Mouse (Mus musculus) heart, embryonic 10.5 days (tissue): ENCODE measurements around the gene Gabbr2. TPM values are rescaled to one million over a fixed set of nuclear protein-coding genes. Genes with fewer than 3 reads are reported as not detected.
A peak's percentile ranks its signal among the peaks of the same experiment; 100 is the strongest.

Experiments used
- DNase-seq: peaks from one replicate; pipeline ENCODE4 v3.0.0-alpha.2; 2017; ENCODE audit warnings: low spot score
- H3K27ac ChIP-seq: fragments of 300-500 bp; sonication (generic); 2 replicates; pipeline ENCODE4 v1.5.1; 2016; ENCODE audit warnings: mild to moderate bottlenecking
- H3K27me3 ChIP-seq: fragments of 300-500 bp; sonication (generic); 2 replicates; pipeline ENCODE4 v1.6.1; 2016; ENCODE audit warnings: mild to moderate bottlenecking; ENCODE audit not compliant: poor library complexity, insufficient read depth, severe bottlenecking
- H3K36me3 ChIP-seq: fragments of 300-500 bp; sonication (generic); 2 replicates; pipeline ENCODE4 v1.6.1; 2016; ENCODE audit warnings: mild to moderate bottlenecking, moderate library complexity
- H3K4me1 ChIP-seq: fragments of 300-500 bp; sonication (generic); 2 replicates; pipeline ENCODE4 v1.6.1; 2016; ENCODE audit warnings: mild to moderate bottlenecking
- H3K4me3 ChIP-seq: fragments of 300-500 bp; sonication (generic); 2 replicates; pipeline ENCODE4 v1.5.1; 2016; ENCODE audit warnings: mild to moderate bottlenecking, moderate library complexity
- H3K9me3 ChIP-seq: fragments of 300-500 bp; sonication (generic); 2 replicates; pipeline ENCODE4 v1.6.1; 2016; ENCODE audit warnings: mild to moderate bottlenecking, moderate library complexity
- WGBS: fragments of 180-500 bp; shearing (Covaris S2); methylation state at CpG from one replicate; pipeline ENCODE4 v1.1.7; 2016; 5-methylcytosine and 5-hydroxymethylcytosine counted together
- polyA plus RNA-seq: library from polyadenylated mRNA; unstranded; fragments of >200 nt; fragmentation: Nextera tagmentation; extraction: Ambion mirVana; gene quantifications from 2 replicates; pipeline ENCODE4 v1.2.1, GENCODE M21; 2016

The Gabbr2 gene
- polyA plus RNA-seq, 1 experiment from 2014 or later: 0.13 TPM

- 74% methylated on average over 6 of the region's 6 CpGs for WGBS
- Histone ChIP-seq H3K9me3 (no peaks in the 10 kb centered on the region), H3K4me3 (no peak overlapping the region), H3K4me1 (0 out of 2 replicates have a peak, but pooled peaks cover 5% of the 10 kb centered on the region), H3K27ac (0 out of 2 replicates have a peak overlapping the region, but pooled peaks have one; percentile 22), H3K36me3 (no peaks in the 10 kb centered on the region), H3K27me3 (peaks cover 3% of the 10 kb centered on the region; the same call in 1 of the 2 replicates)
- no peak for DNase-seq
Observed at GRCm38 (mm10) chr4:46844982-46845643, 146.6 kb downstream of the Gabbr2 start.

- Histone ChIP-seq H3K27me3 (peaks cover 3% of the 10 kb centered on the region; the same call in 1 of the 2 replicates), H3K27ac (no peak overlapping the region), H3K4me3 (no peak overlapping the region), H3K36me3 (no peaks in the 10 kb centered on the region), H3K9me3 (no peaks in the 10 kb centered on the region), H3K4me1 (0 out of 2 replicates have a peak, but pooled peaks cover 5% of the 10 kb centered on the region)
- DNase-seq: no peak
- 89% methylated on average over 5 of the region's 5 CpGs for WGBS
Observed at GRCm38 (mm10) chr4:46844567-46844966, 147.1 kb downstream of the Gabbr2 start.

GRCm38 (mm10) chr4:46842596-46842995 is 149.1 kb downstream of the Gabbr2 start:
- no peaks in the 10 kb centered on the region for H3K9me3 ChIP-seq
- no peaks in the 10 kb centered on the region for H3K36me3 ChIP-seq
- peaks cover 6% of the 10 kb centered on the region; the same call in 1 of the 2 replicates for H3K27me3 ChIP-seq
- no peak for DNase-seq
- 86% methylated on average over 7 of the region's 7 CpGs for WGBS
- H3K4me3 ChIP-seq: no peak overlapping the region
- H3K27ac ChIP-seq: no peak overlapping the region
- H3K4me1 ChIP-seq: 0 out of 2 replicates have a peak, but pooled peaks cover 5% of the 10 kb centered on the region

- H3K4me3 ChIP-seq: no peak overlapping the region
- DNase-seq: no peak
- WGBS: 67% methylated on average over 6 of the region's 6 CpGs
- H3K27me3 ChIP-seq: peaks cover 9% of the 10 kb centered on the region; the same call in 1 of the 2 replicates
- no peaks in the 10 kb centered on the region for H3K36me3 ChIP-seq
- H3K9me3 ChIP-seq: no peaks in the 10 kb centered on the region
- H3K4me1 ChIP-seq: 0 out of 2 replicates have a peak, but pooled peaks cover 2% of the 10 kb centered on the region
- no peak overlapping the region for H3K27ac ChIP-seq
Observed at GRCm38 (mm10) chr4:46840146-46840545, 151.5 kb downstream of the Gabbr2 start.

GRCm38 (mm10) chr4:46837362-46837761 is 154.3 kb downstream of the Gabbr2 start:
- Histone ChIP-seq H3K4me1 (no peaks in the 10 kb centered on the region), H3K9me3 (no peaks in the 10 kb centered on the region), H3K4me3 (no peak overlapping the region), H3K27me3 (peaks cover 9% of the 10 kb centered on the region; the same call in 1 of the 2 replicates), H3K36me3 (no peaks in the 10 kb centered on the region), H3K27ac (no peak overlapping the region)
- WGBS: 79% methylated on average over 7 of the region's 7 CpGs
- no peak for DNase-seq

GRCm38 (mm10) chr4:46836065-46836464 is 155.6 kb downstream of the Gabbr2 start:
- no peak for DNase-seq
- H3K27ac ChIP-seq: no peak overlapping the region
- no peaks in the 10 kb centered on the region for H3K36me3 ChIP-seq
- no peaks in the 10 kb centered on the region for H3K4me1 ChIP-seq
- WGBS: 64% methylated on average over 18 of the region's 18 CpGs
- no peaks in the 10 kb centered on the region for H3K9me3 ChIP-seq
- H3K27me3 ChIP-seq: peaks cover 6% of the 10 kb centered on the region; the same call in 1 of the 2 replicates
- H3K4me3 ChIP-seq: no peak overlapping the region

GRCm38 (mm10) chr4:46835064-46835463 is 156.6 kb downstream of the Gabbr2 start:
- no peaks in the 10 kb centered on the region for H3K4me1 ChIP-seq
- 91% methylated on average over 14 of the region's 14 CpGs for WGBS
- no peak for DNase-seq
- no peak overlapping the region for H3K27ac ChIP-seq
- H3K9me3 ChIP-seq: no peaks in the 10 kb centered on the region
- no peak overlapping the region for H3K4me3 ChIP-seq
- peaks cover 6% of the 10 kb centered on the region; the same call in 1 of the 2 replicates for H3K27me3 ChIP-seq
- no peaks in the 10 kb centered on the region for H3K36me3 ChIP-seq

GRCm38 (mm10) chr4:46832834-46833544 is 158.7 kb downstream of the Gabbr2 start:
- Histone ChIP-seq H3K9me3 (no peaks in the 10 kb centered on the region), H3K4me1 (peaks cover 8% of the 10 kb centered on the region; the same call in 1 of the 2 replicates), H3K27me3 (peaks cover 6% of the 10 kb centered on the region; the same call in 1 of the 2 replicates), H3K27ac (no peak overlapping the region), H3K4me3 (no peak overlapping the region), H3K36me3 (no peaks in the 10 kb centered on the region)
- DNase-seq: no peak
- WGBS: 41% methylated on average over 12 of the region's 12 CpGs

- Histone ChIP-seq H3K4me3 (no peak overlapping the region), H3K36me3 (no peaks in the 10 kb centered on the region), H3K27me3 (peaks cover 3% of the 10 kb centered on the region; the same call in 1 of the 2 replicates), H3K9me3 (no peaks in the 10 kb centered on the region), H3K4me1 (peaks cover 18% of the 10 kb centered on the region), H3K27ac (no peak overlapping the region)
- 42% methylated on average over 2 of the region's 2 CpGs for WGBS
- DNase-seq: no peak
Observed at GRCm38 (mm10) chr4:46829656-46830055, 162.0 kb downstream of the Gabbr2 start.

- DNase-seq: no peak
- peaks cover 25% of the 10 kb centered on the region for H3K4me1 ChIP-seq
- no peaks in the 10 kb centered on the region for H3K36me3 ChIP-seq
- H3K27me3 ChIP-seq: peaks cover 3% of the 10 kb centered on the region; the same call in 1 of the 2 replicates
- H3K4me3 ChIP-seq: no peak overlapping the region
- no peak overlapping the region for H3K27ac ChIP-seq
- no peaks in the 10 kb centered on the region for H3K9me3 ChIP-seq
- WGBS: 63% methylated on average over 5 of the region's 5 CpGs
Observed at GRCm38 (mm10) chr4:46828141-46828571, 163.5 kb downstream of the Gabbr2 start.

- H3K36me3 ChIP-seq: no peaks in the 10 kb centered on the region
- H3K9me3 ChIP-seq: no peaks in the 10 kb centered on the region
- peaks cover 3% of the 10 kb centered on the region; the same call in 1 of the 2 replicates for H3K27me3 ChIP-seq
- 52% methylated on average over 9 of the region's 9 CpGs for WGBS
- peaks cover 25% of the 10 kb centered on the region for H3K4me1 ChIP-seq
- DNase-seq: no peak
- H3K27ac ChIP-seq: peak overlapping the region; percentile 48; the same call in 1 of the 2 replicates
- no peak overlapping the region for H3K4me3 ChIP-seq
Observed at GRCm38 (mm10) chr4:46827471-46827870, 164.2 kb downstream of the Gabbr2 start.

GRCm38 (mm10) chr4:46825846-46826529 is 165.7 kb downstream of the Gabbr2 start:
- Histone ChIP-seq H3K9me3 (no peaks in the 10 kb centered on the region), H3K4me3 (no peak overlapping the region), H3K27me3 (peaks cover 3% of the 10 kb centered on the region; the same call in 1 of the 2 replicates), H3K27ac (0 out of 2 replicates have a peak overlapping the region, but pooled peaks have one; percentile 1), H3K4me1 (peaks cover 25% of the 10 kb centered on the region), H3K36me3 (no peaks in the 10 kb centered on the region)
- no peak for DNase-seq
- 85% methylated on average over 10 of the region's 10 CpGs for WGBS
